Mouse (Mus musculus) intestine, embryonic 16.5 days (tissue): ENCODE results near the gene Ap1b1. TPM values are rescaled to one million over a fixed set of nuclear protein-coding genes. Genes with fewer than 3 reads are reported as not detected.

Experiments
- ATAC-seq: fragments of 200-750 bp; cut with Nextera tagmentation; 2 replicates; pipeline ENCODE4 v1.8.0; 2017; ENCODE audit warnings: moderate TSS enrichment, moderate library complexity
- H3K27ac ChIP-seq: fragments of 300-500 bp; sonication (generic); 2 replicates; pipeline ENCODE4 v1.5.1; 2014; ENCODE audit warnings: mild to moderate bottlenecking, low read length
- H3K27me3 ChIP-seq: fragments of 300-500 bp; sonication (generic); replicated peaks from 2 replicates; pipeline ENCODE4 v1.6.1; 2014; ENCODE audit warnings: low read length, control low read depth, mixed read lengths; ENCODE audit not compliant: control insufficient read depth, insufficient read depth
- H3K36me3 ChIP-seq: fragments of 300-500 bp; sonication (generic); 2 replicates; pipeline ENCODE4 v1.6.1; 2014; ENCODE audit warnings: low read length, control low read depth; ENCODE audit not compliant: control insufficient read depth, insufficient read depth
- H3K4me1 ChIP-seq: fragments of 300-500 bp; sonication (generic); 2 replicates; pipeline ENCODE4 v1.6.1; 2014; ENCODE audit warnings: low read length, control low read depth, mixed read lengths; ENCODE audit not compliant: control insufficient read depth, insufficient read depth
- H3K4me2 ChIP-seq: fragments of 300-500 bp; sonication (generic); 2 replicates; pipeline ENCODE4 v1.6.1; 2014; ENCODE audit warnings: low read depth, low read length, control low read depth
- H3K4me3 ChIP-seq: fragments of 300-500 bp; sonication (generic); 2 replicates; pipeline ENCODE4 v1.5.1; 2014; ENCODE audit warnings: mild to moderate bottlenecking, low read length
- H3K9ac ChIP-seq: fragments of 300-500 bp; sonication (generic); 2 replicates; pipeline ENCODE4 v1.6.1; 2014; ENCODE audit warnings: low read depth, low read length
- H3K9me3 ChIP-seq: fragments of 300-500 bp; sonication (generic); 2 replicates; pipeline ENCODE4 v1.6.1; 2016; ENCODE audit warnings: low read length, control low read depth; ENCODE audit not compliant: control insufficient read depth
- WGBS: fragments of 180-500 bp; shearing (Covaris S2); extraction: QIAGEN DNeasy Blood & Tissue Kit; methylation state at CpG from one replicate; pipeline ENCODE4 v1.1.7; 2014; 5-methylcytosine and 5-hydroxymethylcytosine counted together
- polyA plus RNA-seq: library from polyadenylated mRNA; unstranded; fragments of >200 nt; fragmentation: Nextera tagmentation; extraction: Ambion mirVana; gene quantifications from 2 replicates; pipeline ENCODE4 v1.2.1, GENCODE M21; 2015

The Ap1b1 gene
- 81.2 and 85.4 TPM in 2 replicates for polyA plus RNA-seq

GRCm38 (mm10) chr11:4986695-4987486 lies at the start of gene Ap1b1:
Gene Ap1b1, plus strand, starts transcription at chr11:4986824.
- H3K9ac ChIP-seq, result peak within 1 kb of the TSS; percentile 78
- no peaks in the 10 kb centered on the region for H3K36me3 ChIP-seq
- peak within 1 kb of the TSS; percentile 85 for H3K4me2 ChIP-seq
- peak; percentile 96 for ATAC-seq
- under 1% methylated on average over 62 of the region's 62 CpGs for WGBS
- no peaks in the 10 kb centered on the region for H3K27me3 ChIP-seq
- peak within 1 kb of the TSS; percentile 57 for H3K27ac ChIP-seq
- H3K4me1 ChIP-seq, result peaks cover 7% of the 10 kb centered on the region; the same call in 1 of the 2 replicates
- no peaks in the 10 kb centered on the region for H3K9me3 ChIP-seq
- H3K4me3 ChIP-seq, result peak within 1 kb of the TSS; percentile 74

GRCm38 (mm10) chr11:4946530-4946929 lies 40.1 kb upstream of the Ap1b1 start:
- Histone ChIP-seq H3K36me3 (no peaks in the 10 kb centered on the region), H3K9ac (no peak overlapping the region), H3K27ac (no peak overlapping the region), H3K4me1 (peaks cover 8% of the 10 kb centered on the region), H3K4me3 (peak overlapping the region; percentile 53), H3K4me2 (peak overlapping the region; percentile 90), H3K9me3 (no peaks in the 10 kb centered on the region), H3K27me3 (peaks cover 56% of the 10 kb centered on the region)
- WGBS, result 52% methylated on average over 13 of the region's 13 CpGs
- peak; percentile 11; the same call in 1 of the 2 replicates for ATAC-seq

GRCm38 (mm10) chr11:4946947-4947812 lies 39.4 kb upstream of the Ap1b1 start:
- Histone ChIP-seq H3K4me1 (peaks cover 8% of the 10 kb centered on the region), H3K27me3 (peaks cover 56% of the 10 kb centered on the region)
- under 1% methylated on average over 113 of the region's 120 CpGs for WGBS

GRCm38 (mm10) chr11:4947813-4948174 lies 38.8 kb upstream of the Ap1b1 start, which contains the start of gene Nefh:
Gene Nefh, minus strand, starts transcription at chr11:4948064.
- Histone ChIP-seq H3K36me3 (no peaks in the 10 kb centered on the region), H3K4me2 (peak within 1 kb of the TSS; percentile 90), H3K4me3 (peak within 1 kb of the TSS; percentile 53), H3K9me3 (no peaks in the 10 kb centered on the region), H3K27me3 (peaks cover 56% of the 10 kb centered on the region), H3K9ac (peak within 1 kb of the TSS; percentile 40), H3K27ac (no peak within 1 kb of the TSS), H3K4me1 (peaks cover 8% of the 10 kb centered on the region)
- WGBS, result under 1% methylated on average over 34 of the region's 41 CpGs
- peak; percentile 30; the same call in 1 of the 2 replicates for ATAC-seq

More at GRCm38 (mm10) chr11:4946947-4947812, 39.4 kb upstream of the Ap1b1 start:
- H3K36me3 ChIP-seq, result no peaks in the 10 kb centered on the region
- peak overlapping the region; percentile 90 for H3K4me2 ChIP-seq
- ATAC-seq, result peak; percentile 82
- peak overlapping the region; percentile 53 for H3K4me3 ChIP-seq
- no peaks in the 10 kb centered on the region for H3K9me3 ChIP-seq
- H3K9ac ChIP-seq, result peak overlapping the region; percentile 40
- no peak overlapping the region for H3K27ac ChIP-seq

GRCm38 (mm10) chr11:4948792-4949191 lies 37.8 kb upstream of the Ap1b1 start:
- H3K27me3 ChIP-seq, result peaks cover 64% of the 10 kb centered on the region
- WGBS, result 38% methylated on average over 8 of the region's 8 CpGs
- no peak overlapping the region for H3K4me2 ChIP-seq

GRCm38 (mm10) chr11:4949256-4950044 lies 37.2 kb upstream of the Ap1b1 start:
- Histone ChIP-seq H3K4me1 (peaks cover 8% of the 10 kb centered on the region), H3K27ac (no peak overlapping the region), H3K27me3 (peaks cover 65% of the 10 kb centered on the region), H3K4me2 (no peak overlapping the region), H3K9ac (no peak overlapping the region), H3K4me3 (0 out of 2 replicates have a peak overlapping the region, but pooled peaks have one; percentile 3), H3K9me3 (no peaks in the 10 kb centered on the region), H3K36me3 (no peaks in the 10 kb centered on the region)
- WGBS, result 5% methylated on average over 23 of the region's 23 CpGs
- no peak for ATAC-seq

More at GRCm38 (mm10) chr11:4948792-4949191, 37.8 kb upstream of the Ap1b1 start:
- Histone ChIP-seq H3K4me1 (peaks cover 8% of the 10 kb centered on the region), H3K27ac (no peak overlapping the region), H3K9ac (no peak overlapping the region), H3K9me3 (no peaks in the 10 kb centered on the region), H3K36me3 (no peaks in the 10 kb centered on the region), H3K4me3 (0 out of 2 replicates have a peak overlapping the region, but pooled peaks have one; percentile 3)
- ATAC-seq, result no peak

- ATAC-seq, result no peak
Measured at GRCm38 (mm10) chr11:4953401-4953800, 33.2 kb upstream of the Ap1b1 start.

GRCm38 (mm10) chr11:4953918-4954317 lies 32.7 kb upstream of the Ap1b1 start:
- H3K36me3 ChIP-seq, result no peaks in the 10 kb centered on the region
- H3K4me3 ChIP-seq, result no peak overlapping the region
- no peak overlapping the region for H3K27ac ChIP-seq
- WGBS, result 3% methylated on average over 8 of the region's 8 CpGs
- no peaks in the 10 kb centered on the region for H3K9me3 ChIP-seq
- no peaks in the 10 kb centered on the region; the same call in 1 of the 2 replicates for H3K4me1 ChIP-seq
- ATAC-seq, result no peak
- H3K4me2 ChIP-seq, result no peak overlapping the region
- H3K9ac ChIP-seq, result no peak overlapping the region
- H3K27me3 ChIP-seq, result peaks cover 27% of the 10 kb centered on the region

More at GRCm38 (mm10) chr11:4953401-4953800, 33.2 kb upstream of the Ap1b1 start:
- 6% methylated on average over 6 of the region's 6 CpGs for WGBS
- peaks cover 32% of the 10 kb centered on the region for H3K27me3 ChIP-seq
- H3K4me3 ChIP-seq, result no peak overlapping the region
- H3K4me2 ChIP-seq, result no peak overlapping the region
- H3K4me1 ChIP-seq, result no peaks in the 10 kb centered on the region; the same call in 1 of the 2 replicates
- no peak overlapping the region for H3K9ac ChIP-seq
- H3K27ac ChIP-seq, result no peak overlapping the region
- H3K36me3 ChIP-seq, result no peaks in the 10 kb centered on the region
- H3K9me3 ChIP-seq, result no peaks in the 10 kb centered on the region
